Mouse (Mus musculus) liver, embryonic 16.5 days (tissue): Measurements from ENCODE around the gene Vmn1r212. TPM values are rescaled to one million over a fixed set of nuclear protein-coding genes. Genes with fewer than 3 reads are reported as not detected.
"Not testable (repeated sequence)": the region's sequence is repeated elsewhere in the genome, so short reads cannot be mapped to it uniquely, and the experiment has no call there.

Experiments
- ATAC-seq: fragments of 200-750 bp; cut with Nextera tagmentation; 2 replicates; pipeline ENCODE4 v1.8.0; 2017; ENCODE audit warnings: low read depth, mild to moderate bottlenecking, moderate number of reproducible peaks, moderate library complexity
- H3K27ac ChIP-seq: fragments of 300-500 bp; sonication (generic); 2 replicates; pipeline ENCODE4 v1.5.1; 2014; ENCODE audit warnings: mild to moderate bottlenecking, low read length
- H3K27me3 ChIP-seq: fragments of 300-500 bp; sonication (generic); 2 replicates; pipeline ENCODE4 v1.6.1; 2014; ENCODE audit warnings: low read depth, low read length, mixed read lengths; ENCODE audit not compliant: control insufficient read depth, insufficient read depth
- H3K36me3 ChIP-seq: fragments of 300-500 bp; sonication (generic); 2 replicates; pipeline ENCODE4 v1.6.1; 2014; ENCODE audit warnings: mild to moderate bottlenecking; ENCODE audit not compliant: control insufficient read depth, insufficient read depth
- H3K4me1 ChIP-seq: fragments of 300-500 bp; sonication (generic); 2 replicates; pipeline ENCODE4 v1.6.1; 2014; ENCODE audit warnings: low read depth, low read length, mixed read lengths; ENCODE audit not compliant: control insufficient read depth
- H3K4me2 ChIP-seq: fragments of 300-500 bp; sonication (generic); 2 replicates; pipeline ENCODE4 v1.6.1; 2014; ENCODE audit warnings: low read depth, low read length, mixed read lengths
- H3K4me3 ChIP-seq: fragments of 300-500 bp; sonication (generic); 2 replicates; pipeline ENCODE4 v1.5.1; 2014; ENCODE audit warnings: low read depth, mild to moderate bottlenecking, low read length
- H3K9ac ChIP-seq: fragments of 300-500 bp; sonication (generic); 2 replicates; pipeline ENCODE4 v1.6.1; 2014; ENCODE audit warnings: low read depth, low read length
- H3K9me3 ChIP-seq: fragments of 300-500 bp; sonication (generic); replicated peaks from 2 replicates; pipeline ENCODE4 v1.6.1; 2016; ENCODE audit warnings: low read length; ENCODE audit not compliant: control insufficient read depth
- WGBS: fragments of 180-500 bp; shearing (Covaris S2); extraction: QIAGEN DNeasy Blood & Tissue Kit; methylation state at CpG from one replicate; pipeline ENCODE4 v1.1.7; 2014; ENCODE audit not compliant: insufficient replicate concordance; 5-methylcytosine and 5-hydroxymethylcytosine counted together
- polyA plus RNA-seq: library from polyadenylated mRNA; unstranded; fragments of >200 nt; fragmentation: Nextera tagmentation; extraction: Ambion mirVana; gene quantifications from 2 replicates; pipeline ENCODE4 v1.2.1, GENCODE M21; 2015

Gene Vmn1r212
- not detected in 2 replicates for polyA plus RNA-seq

DNA sequence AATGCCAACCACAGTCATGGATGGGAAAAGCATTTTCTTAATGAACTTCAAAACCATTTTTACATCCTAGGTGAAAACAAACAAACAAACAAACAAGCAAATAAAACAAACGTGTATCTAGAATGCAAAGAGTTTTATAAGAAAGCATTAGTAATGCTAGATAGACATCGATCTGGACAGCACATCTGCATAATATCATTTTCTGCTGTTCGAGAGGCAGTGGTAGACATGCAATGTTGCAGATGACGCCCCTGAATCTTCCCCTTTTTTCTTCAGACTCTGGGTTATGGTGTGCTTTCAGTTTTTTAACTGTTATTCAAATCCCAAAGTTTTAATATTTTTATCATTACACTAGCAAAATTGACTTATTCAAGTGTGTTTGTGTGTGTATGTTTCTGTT lies at the start of gene Vmn1r212:
Gene Vmn1r212 (minus strand): TSS at position 101 of the 400 bp plus-strand sequence.
- Histone ChIP-seq H3K9ac (no peak within 1 kb of the TSS), H3K4me1 (no peaks in the 10 kb centered on the region), H3K4me2 (no peak within 1 kb of the TSS), H3K27me3 (no peaks in the 10 kb centered on the region), H3K9me3 (no peaks in the 10 kb centered on the region), H3K4me3 (no peak within 1 kb of the TSS), H3K36me3 (no peaks in the 10 kb centered on the region), H3K27ac (no peak within 1 kb of the TSS)
- no peak for ATAC-seq
- 54% methylated on average over 4 of the region's 4 CpGs for WGBS

DNA sequence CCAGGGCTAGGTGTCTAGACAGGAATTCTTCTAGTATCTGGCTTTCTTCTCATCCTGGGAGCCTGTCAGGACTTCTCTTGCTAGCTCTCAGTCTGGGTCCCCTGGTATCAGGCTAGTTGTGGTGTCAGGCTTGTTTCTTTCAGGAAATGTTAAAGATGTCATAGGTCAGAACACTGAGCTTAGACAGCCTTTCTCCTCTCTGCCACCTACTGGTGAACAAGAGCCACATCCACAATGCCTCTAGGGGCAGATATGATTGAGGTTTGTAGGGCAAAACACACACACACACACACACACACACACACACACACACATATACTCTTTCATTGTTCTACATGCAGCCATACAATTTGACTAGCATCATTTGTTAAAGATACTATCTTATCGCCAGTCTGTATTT lies 4.7 kb downstream of the Vmn1r212 start:
- Histone ChIP-seq H3K27ac (no peak overlapping the region), H3K4me2 (no peak overlapping the region), H3K36me3 (no peaks in the 10 kb centered on the region), H3K9ac (no peak overlapping the region), H3K4me1 (no peaks in the 10 kb centered on the region), H3K27me3 (no peaks in the 10 kb centered on the region), H3K4me3 (no peak overlapping the region), H3K9me3 (no peaks in the 10 kb centered on the region)
- ATAC-seq, result no peak
- WGBS, result 64% methylated on average over 1 of the region's 1 CpGs

DNA sequence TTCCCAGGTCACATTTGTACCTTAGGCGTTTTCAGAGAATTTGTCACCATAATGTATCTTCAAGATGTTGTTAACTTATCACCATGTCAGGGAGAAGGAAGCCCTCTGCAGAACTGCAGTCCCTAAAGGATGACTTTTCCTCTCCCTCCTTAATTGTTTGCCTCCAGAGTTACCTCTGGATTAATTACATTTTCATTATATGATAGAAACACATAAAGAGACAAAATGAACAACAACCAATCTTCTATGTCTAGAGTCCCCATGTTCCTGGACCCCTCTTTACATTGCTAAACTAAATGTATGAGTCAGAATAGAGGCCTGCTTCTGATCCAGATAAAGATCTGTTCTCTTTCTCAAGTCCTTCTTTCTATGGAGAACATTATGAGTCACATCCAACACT lies 26.5 kb downstream of the Vmn1r212 start, which contains the start of gene Vmn1r211:
Gene Vmn1r211 (minus strand): TSS at position 101 of the 400 bp plus-strand sequence.
- Histone ChIP-seq H3K4me3 (no peak within 1 kb of the TSS), H3K9me3 (no peaks in the 10 kb centered on the region), H3K4me2 (no peak within 1 kb of the TSS), H3K9ac (no peak within 1 kb of the TSS), H3K27me3 (no peaks in the 10 kb centered on the region), H3K4me1 (no peaks in the 10 kb centered on the region), H3K36me3 (no peaks in the 10 kb centered on the region), H3K27ac (no peak within 1 kb of the TSS)
- ATAC-seq, result no peak
- WGBS, result 57% methylated on average over 1 of the region's 1 CpGs

DNA sequence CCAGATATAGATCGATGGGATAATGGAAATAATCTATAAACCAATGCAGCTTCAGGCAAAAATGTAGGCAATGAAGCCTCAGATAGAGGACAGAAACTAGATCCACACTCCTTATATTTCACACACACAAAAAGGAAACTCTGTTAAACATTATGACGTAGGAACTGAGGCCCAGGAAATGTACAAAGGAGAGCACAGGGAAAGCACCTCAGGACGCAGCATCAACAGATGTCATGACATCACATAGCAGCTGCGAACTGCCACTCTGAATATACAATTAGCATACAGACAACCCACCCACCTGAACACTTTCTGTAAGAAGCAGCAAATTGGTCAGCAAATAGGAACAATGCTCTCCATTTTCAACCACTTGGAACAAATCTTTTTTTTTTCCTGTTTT lies 29.2 kb downstream of the Vmn1r212 start:
- WGBS, result 52% methylated on average over 4 of the region's 4 CpGs
- no peaks in the 10 kb centered on the region for H3K27me3 ChIP-seq
- no peaks in the 10 kb centered on the region for H3K4me1 ChIP-seq
- H3K4me3 ChIP-seq, result no peak overlapping the region
- no peaks in the 10 kb centered on the region for H3K9me3 ChIP-seq
- no peak overlapping the region for H3K4me2 ChIP-seq
- H3K9ac ChIP-seq, result no peak overlapping the region
- no peak for ATAC-seq
- no peaks in the 10 kb centered on the region for H3K36me3 ChIP-seq
- no peak overlapping the region for H3K27ac ChIP-seq

DNA sequence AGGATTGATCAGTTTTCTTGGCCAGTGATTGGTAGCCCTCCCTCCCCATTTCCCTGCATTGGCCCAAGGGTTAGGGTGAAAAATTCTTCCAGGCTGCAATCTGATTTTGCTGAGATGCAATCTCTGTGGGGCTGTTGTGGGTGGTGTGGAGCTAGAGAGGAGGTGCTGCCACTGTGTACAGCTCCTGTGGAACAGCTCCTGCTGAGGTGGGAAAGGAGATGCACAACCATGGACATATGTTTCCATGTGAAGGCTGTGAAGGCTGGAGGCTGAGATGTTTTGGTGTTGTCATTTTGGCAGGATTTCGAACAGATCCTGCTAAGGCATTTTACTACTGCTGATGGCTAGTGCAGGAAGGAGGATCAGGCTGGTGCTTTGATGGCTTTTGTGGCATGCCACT lies 37.2 kb downstream of the Vmn1r212 start:
- no peak overlapping the region for H3K4me2 ChIP-seq
- no peak overlapping the region for H3K9ac ChIP-seq
- H3K4me1 ChIP-seq, result no peaks in the 10 kb centered on the region
- WGBS, result 28% methylated on average over 1 of the region's 1 CpGs
- H3K9me3 ChIP-seq, result no peaks in the 10 kb centered on the region
- no peaks in the 10 kb centered on the region for H3K27me3 ChIP-seq
- no peaks in the 10 kb centered on the region for H3K36me3 ChIP-seq
- no peak overlapping the region for H3K4me3 ChIP-seq
- no peak overlapping the region for H3K27ac ChIP-seq
- ATAC-seq, result no peak

DNA sequence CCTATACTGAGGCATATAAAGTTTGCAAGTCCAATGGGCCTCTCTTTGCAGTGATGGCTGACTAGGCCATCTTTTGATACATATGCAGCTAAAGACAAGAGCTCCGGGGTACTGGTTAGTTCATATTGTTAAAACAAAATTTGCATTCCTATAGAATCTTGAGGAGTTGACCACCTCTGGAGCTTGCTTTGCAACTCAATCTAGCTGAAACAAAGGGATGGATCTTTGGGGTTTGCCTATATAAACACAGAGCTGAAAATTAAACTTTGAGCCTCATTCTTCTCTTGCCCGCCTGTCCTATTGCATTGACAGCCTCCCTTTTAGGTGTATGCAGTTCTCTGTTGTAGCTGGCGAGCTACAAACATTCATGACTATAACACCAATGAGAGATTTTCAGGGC lies 39.7 kb downstream of the Vmn1r212 start:
- not testable (repeated sequence) for H3K4me3 ChIP-seq, H3K9me3 ChIP-seq, H3K36me3 ChIP-seq, H3K27me3 ChIP-seq, H3K9ac ChIP-seq, H3K4me2 ChIP-seq, ATAC-seq, H3K27ac ChIP-seq, H3K4me1 ChIP-seq
- 44% methylated on average over 3 of the region's 3 CpGs for WGBS

Other genes with a start within 250 kb of the Vmn1r212 start
- gene Vmn1r207-ps, start 154.6 kb downstream of the Vmn1r212 start, polyA plus RNA-seq, result not detected in 2 replicates
- gene Vmn1r208, start 106.8 kb downstream of the Vmn1r212 start, polyA plus RNA-seq, result not detected in 2 replicates
- not detected in 2 replicates for gene Vmn1r209, start 74.5 kb downstream of the Vmn1r212 start, polyA plus RNA-seq
- not detected in 2 replicates for gene Vmn1r210, start 52.9 kb downstream of the Vmn1r212 start, polyA plus RNA-seq
- not detected in 2 replicates for gene Vmn1r211, start 26.6 kb downstream of the Vmn1r212 start, polyA plus RNA-seq
- gene Vmn1r213, start 123.5 kb upstream of the Vmn1r212 start, polyA plus RNA-seq, result not detected in 2 replicates
- not detected in 2 replicates for gene Vmn1r214, start 146.2 kb upstream of the Vmn1r212 start, polyA plus RNA-seq
- gene Vmn1r215, start 183.8 kb upstream of the Vmn1r212 start, polyA plus RNA-seq, result not detected in 2 replicates
- not detected in 2 replicates for gene Vmn1r217, start 234.0 kb upstream of the Vmn1r212 start, polyA plus RNA-seq
- gene Vmn1r218, start 248.9 kb upstream of the Vmn1r212 start, polyA plus RNA-seq, result not detected in 2 replicates